Mouse (Mus musculus): ENCODE results near the gene Nf2. TPM values are rescaled to one million over a fixed set of nuclear protein-coding genes. Genes with fewer than 3 reads are reported as not detected.
A peak's percentile ranks its signal among the peaks of the same experiment; 100 is the strongest.

The Nf2 gene
- polyA plus RNA-seq, 1 experiment from 2014 or later: 64.0 TPM

DNA sequence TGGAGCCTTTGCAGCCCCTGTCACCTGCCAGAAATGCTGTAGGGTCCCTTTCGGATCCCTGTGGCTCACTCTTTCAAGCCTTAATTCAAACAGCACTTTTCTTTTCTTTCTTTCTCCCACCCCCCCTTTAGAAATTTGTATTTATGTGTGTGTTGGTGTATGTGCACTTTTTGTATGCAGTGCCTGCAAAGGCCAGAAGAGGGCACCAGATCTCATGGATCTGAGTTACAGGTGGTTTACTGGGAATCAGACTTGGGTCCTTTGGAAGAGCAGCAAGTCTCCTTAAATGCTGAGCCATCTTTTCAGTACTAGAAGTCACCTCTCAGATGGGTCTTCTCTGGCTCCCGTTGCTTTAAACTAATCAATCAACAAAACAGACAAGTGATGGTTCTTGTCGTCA, 95.3 kb downstream of the Nf2 start:
- peaks cover 14% of the 10 kb centered on the region; the same call in 1 of the 2 replicates for H3K27me3 ChIP-seq (ENCODE audit: control insufficient read depth, insufficient read depth, low read length)
- WGBS: 95% methylated on average over 3 of the region's 3 CpGs
- ATAC-seq (ENCODE audit: low FRiP score, low TSS enrichment) (no peak), DNase-seq (no peak)
- no peak overlapping the region for H3K4me2 ChIP-seq (ENCODE audit: low read length)
- no peaks in the 10 kb centered on the region for H3K36me3 ChIP-seq (ENCODE audit: control insufficient read depth, insufficient read depth, low read length)
- no peak overlapping the region for H3K9ac ChIP-seq (replicated peaks; ENCODE audit: low read length)
- no peak overlapping the region for H3K4me3 ChIP-seq (replicated peaks; ENCODE audit: low read depth, low read length)
- H3K27ac ChIP-seq (replicated peaks; ENCODE audit: low read depth, low read length): no peak overlapping the region
- H3K9me3 ChIP-seq (ENCODE audit: control insufficient read depth, low read length): no peaks in the 10 kb centered on the region
- 0 out of 2 replicates have a peak, but pooled peaks cover 7% of the 10 kb centered on the region for H3K4me1 ChIP-seq (ENCODE audit: control insufficient read depth, insufficient read depth, low read length)

DNA sequence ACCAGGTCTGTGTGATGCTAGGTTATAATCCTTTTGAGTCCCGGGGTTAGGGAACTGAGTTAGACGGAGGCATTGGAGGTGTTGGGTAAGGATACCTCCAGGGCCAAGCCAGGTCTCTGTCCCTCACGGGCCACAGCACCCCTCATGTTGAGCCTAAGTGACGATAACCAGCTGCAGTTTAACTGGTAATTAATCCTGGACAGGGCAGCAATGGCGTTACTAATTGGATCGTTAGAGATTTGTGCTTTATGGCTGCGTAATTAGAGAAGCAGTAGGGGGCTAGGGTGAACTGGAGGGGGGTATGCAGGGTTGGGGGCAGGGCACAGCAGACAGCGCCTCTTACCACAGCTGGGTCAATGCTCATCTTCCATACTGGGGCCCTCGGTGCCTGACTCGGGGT, 96.5 kb downstream of the Nf2 start:
- ATAC-seq (ENCODE audit: low FRiP score, low TSS enrichment) (no peak), DNase-seq (no peak)
- Histone ChIP-seq H3K4me3 (replicated peaks; ENCODE audit: low read depth, low read length) (no peak overlapping the region), H3K27ac (replicated peaks; ENCODE audit: low read depth, low read length) (no peak overlapping the region), H3K9me3 (ENCODE audit: control insufficient read depth, low read length) (no peaks in the 10 kb centered on the region), H3K4me1 (ENCODE audit: control insufficient read depth, insufficient read depth, low read length) (0 out of 2 replicates have a peak, but pooled peaks cover 7% of the 10 kb centered on the region), H3K27me3 (ENCODE audit: control insufficient read depth, insufficient read depth, low read length) (peaks cover 22% of the 10 kb centered on the region), H3K9ac (replicated peaks; ENCODE audit: low read length) (no peak overlapping the region), H3K4me2 (ENCODE audit: low read length) (no peak overlapping the region), H3K36me3 (ENCODE audit: control insufficient read depth, insufficient read depth, low read length) (no peaks in the 10 kb centered on the region)
- 28% methylated on average over 10 of the region's 10 CpGs for WGBS

DNA sequence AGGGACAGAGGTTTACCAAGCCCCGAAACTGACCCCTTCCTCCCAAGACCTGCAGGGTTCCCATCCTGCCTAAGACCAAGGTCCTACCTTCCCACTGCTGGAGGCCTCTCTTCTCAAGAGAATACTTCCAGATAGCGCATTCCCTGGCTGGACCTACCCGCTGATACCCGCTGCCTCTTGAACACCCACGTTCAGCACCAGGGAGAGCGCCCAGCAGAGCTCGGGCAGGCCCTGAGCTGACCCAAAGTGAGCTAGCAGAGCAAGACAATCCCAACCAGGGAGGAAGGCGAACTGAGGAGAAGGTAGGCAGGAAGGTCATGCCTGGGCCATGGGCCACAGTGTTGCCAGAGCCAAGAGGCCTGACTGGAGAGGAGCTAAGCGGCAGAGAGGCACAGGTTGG, 99.1 kb downstream of the Nf2 start:
- no peak overlapping the region for H3K27ac ChIP-seq (replicated peaks; ENCODE audit: low read depth, low read length)
- H3K4me2 ChIP-seq (ENCODE audit: low read length): no peak overlapping the region
- H3K9me3 ChIP-seq (ENCODE audit: control insufficient read depth, low read length): no peaks in the 10 kb centered on the region
- H3K4me3 ChIP-seq (replicated peaks; ENCODE audit: low read depth, low read length): no peak overlapping the region
- no peaks in the 10 kb centered on the region for H3K36me3 ChIP-seq (ENCODE audit: control insufficient read depth, insufficient read depth, low read length)
- no peak overlapping the region for H3K9ac ChIP-seq (replicated peaks; ENCODE audit: low read length)
- peaks cover 14% of the 10 kb centered on the region for H3K4me1 ChIP-seq (ENCODE audit: control insufficient read depth, insufficient read depth, low read length)
- 9% methylated on average over 9 of the region's 9 CpGs for WGBS
- no peak for ATAC-seq (ENCODE audit: low FRiP score, low TSS enrichment)
- DNase-seq: peak; percentile 57
- peaks cover 42% of the 10 kb centered on the region for H3K27me3 ChIP-seq (ENCODE audit: control insufficient read depth, insufficient read depth, low read length)

DNA sequence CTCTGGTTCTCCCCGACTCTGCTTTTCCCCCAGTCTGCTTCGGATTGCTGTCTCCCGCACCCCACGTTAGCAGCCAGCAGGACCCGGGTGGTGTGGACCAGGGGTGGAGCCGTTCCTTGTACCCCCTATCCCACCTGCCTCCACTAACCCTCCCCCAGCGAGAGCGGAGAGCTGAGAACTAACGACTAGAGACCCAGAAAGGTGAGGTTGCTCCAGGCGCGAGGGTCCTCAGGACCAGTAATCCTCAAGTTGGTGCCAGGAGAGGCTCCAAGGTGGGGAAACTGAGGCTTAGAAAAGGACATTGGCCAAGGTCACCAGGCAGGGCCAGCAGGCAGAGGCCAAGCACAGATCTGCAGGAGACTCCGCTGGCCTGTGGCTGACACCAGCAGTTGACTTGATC, 102.1 kb downstream of the Nf2 start:
- H3K4me2 ChIP-seq (ENCODE audit: low read length): peak overlapping the region; percentile 99
- under 1% methylated on average over 12 of the region's 12 CpGs for WGBS
- no peaks in the 10 kb centered on the region for H3K9me3 ChIP-seq (ENCODE audit: control insufficient read depth, low read length)
- peaks cover 9% of the 10 kb centered on the region for H3K4me1 ChIP-seq (ENCODE audit: control insufficient read depth, insufficient read depth, low read length)
- no peak for DNase-seq
- peak overlapping the region; percentile 63 for H3K9ac ChIP-seq (replicated peaks; ENCODE audit: low read length)
- peaks cover 59% of the 10 kb centered on the region for H3K27me3 ChIP-seq (ENCODE audit: control insufficient read depth, insufficient read depth, low read length)
- 0 out of 2 replicates have a peak, but pooled peaks have one; percentile 9 for ATAC-seq (ENCODE audit: low FRiP score, low TSS enrichment)
- H3K36me3 ChIP-seq (ENCODE audit: control insufficient read depth, insufficient read depth, low read length): no peaks in the 10 kb centered on the region
- H3K4me3 ChIP-seq (replicated peaks; ENCODE audit: low read depth, low read length): peak overlapping the region; percentile 56
- no peak overlapping the region for H3K27ac ChIP-seq (replicated peaks; ENCODE audit: low read depth, low read length)

DNA sequence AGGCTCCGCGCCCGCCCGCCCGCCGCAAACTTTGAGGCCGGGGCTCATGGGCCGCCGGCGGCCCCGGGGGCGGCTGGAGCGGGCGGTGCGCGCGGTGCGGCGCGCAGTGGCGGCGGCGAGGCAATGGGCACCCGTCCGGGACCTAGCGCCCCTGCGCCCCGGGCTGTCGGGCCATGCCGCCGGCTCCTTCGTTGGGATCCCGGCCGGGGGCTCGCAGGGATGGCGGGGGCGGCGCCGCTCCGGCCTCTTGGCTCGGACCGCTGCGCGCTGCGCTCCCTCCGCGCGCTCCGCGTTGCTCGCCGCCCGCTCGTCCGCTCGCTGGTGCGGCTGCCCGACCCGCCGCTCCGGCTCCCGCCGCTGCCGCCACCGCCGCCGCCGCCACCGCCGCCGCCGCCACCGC, 102.6 kb downstream of the Nf2 start, which contains the start of gene Cabp7:
Gene Cabp7, minus strand, starts transcription at position 46 of the 400 bp plus-strand sequence.
- peaks cover 9% of the 10 kb centered on the region for H3K4me1 ChIP-seq (ENCODE audit: control insufficient read depth, insufficient read depth, low read length)
- H3K4me2 ChIP-seq (ENCODE audit: low read length): peak within 1 kb of the TSS; percentile 99
- peak within 1 kb of the TSS; percentile 63 for H3K9ac ChIP-seq (replicated peaks; ENCODE audit: low read length)
- peak within 1 kb of the TSS; percentile 56 for H3K4me3 ChIP-seq (replicated peaks; ENCODE audit: low read depth, low read length)
- H3K27ac ChIP-seq (replicated peaks; ENCODE audit: low read depth, low read length): no peak within 1 kb of the TSS
- ATAC-seq (ENCODE audit: low FRiP score, low TSS enrichment) (0 out of 2 replicates have a peak, but pooled peaks have one; percentile 19), DNase-seq (peak; percentile 57)
- H3K9me3 ChIP-seq (ENCODE audit: control insufficient read depth, low read length): no peaks in the 10 kb centered on the region
- H3K36me3 ChIP-seq (ENCODE audit: control insufficient read depth, insufficient read depth, low read length): no peaks in the 10 kb centered on the region
- H3K27me3 ChIP-seq (ENCODE audit: control insufficient read depth, insufficient read depth, low read length): peaks cover 59% of the 10 kb centered on the region
- WGBS: under 1% methylated on average over 63 of the region's 73 CpGs

DNA sequence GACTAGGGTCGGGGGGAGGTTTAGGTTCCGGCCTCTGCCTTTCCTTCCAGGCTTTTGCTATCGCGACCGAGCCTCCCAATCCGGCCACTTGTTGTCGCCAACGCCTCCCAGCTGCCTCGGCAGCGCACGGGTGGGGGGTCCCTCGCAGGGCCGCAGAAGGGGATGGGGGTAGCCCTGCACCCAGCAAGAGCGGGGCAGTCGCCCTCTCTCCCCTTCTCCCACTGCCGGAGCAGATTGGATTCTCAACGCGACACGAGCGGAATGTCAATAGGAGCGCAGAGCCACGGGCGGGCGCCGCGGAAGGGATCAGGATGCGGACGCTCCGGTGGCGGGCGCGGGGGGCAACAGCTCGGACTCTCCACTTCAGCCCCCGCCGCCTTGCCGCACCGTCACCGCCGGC, 103.4 kb downstream of the Nf2 start:
- H3K4me1 ChIP-seq (ENCODE audit: control insufficient read depth, insufficient read depth, low read length): peaks cover 9% of the 10 kb centered on the region
- H3K4me2 ChIP-seq (ENCODE audit: low read length): peak overlapping the region; percentile 99
- no peaks in the 10 kb centered on the region for H3K36me3 ChIP-seq (ENCODE audit: control insufficient read depth, insufficient read depth, low read length)
- peaks cover 59% of the 10 kb centered on the region for H3K27me3 ChIP-seq (ENCODE audit: control insufficient read depth, insufficient read depth, low read length)
- ATAC-seq (ENCODE audit: low FRiP score, low TSS enrichment) (no peak), DNase-seq (peak; percentile 75)
- H3K27ac ChIP-seq (replicated peaks; ENCODE audit: low read depth, low read length): no peak overlapping the region
- H3K9me3 ChIP-seq (ENCODE audit: control insufficient read depth, low read length): no peaks in the 10 kb centered on the region
- H3K4me3 ChIP-seq (replicated peaks; ENCODE audit: low read depth, low read length): peak overlapping the region; percentile 56
- peak overlapping the region; percentile 63 for H3K9ac ChIP-seq (replicated peaks; ENCODE audit: low read length)
- WGBS: under 1% methylated on average over 39 of the region's 39 CpGs

DNA sequence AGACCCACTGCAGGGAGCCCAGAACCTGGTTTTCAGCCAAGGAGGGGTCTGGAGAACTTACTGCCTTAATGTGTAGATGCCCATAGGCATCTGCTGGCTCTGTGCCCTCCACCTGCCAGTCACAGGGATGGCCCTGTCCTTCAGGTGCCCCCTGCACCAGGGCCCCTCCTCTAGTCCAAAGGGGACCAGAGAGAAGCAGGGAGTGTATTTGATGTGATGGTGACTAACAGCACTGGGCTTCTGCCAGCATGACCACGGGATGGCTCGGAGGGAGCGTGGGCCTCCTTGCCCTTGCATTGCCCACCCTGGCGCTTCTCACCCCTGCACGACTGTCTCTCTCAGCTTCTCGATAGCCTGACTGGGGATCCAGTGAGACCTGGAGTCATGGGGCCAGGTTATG, 104.6 kb downstream of the Nf2 start:
- ATAC-seq (ENCODE audit: low FRiP score, low TSS enrichment): no peak
- H3K9ac ChIP-seq (replicated peaks; ENCODE audit: low read length): no peak overlapping the region
- H3K27ac ChIP-seq (replicated peaks; ENCODE audit: low read depth, low read length): no peak overlapping the region
- no peaks in the 10 kb centered on the region for H3K36me3 ChIP-seq (ENCODE audit: control insufficient read depth, insufficient read depth, low read length)
- H3K4me1 ChIP-seq (ENCODE audit: control insufficient read depth, insufficient read depth, low read length): peaks cover 9% of the 10 kb centered on the region
- WGBS: 65% methylated on average over 6 of the region's 6 CpGs
- no peak for DNase-seq
- H3K4me3 ChIP-seq (replicated peaks; ENCODE audit: low read depth, low read length): no peak overlapping the region
- peaks cover 52% of the 10 kb centered on the region; the same call in 1 of the 2 replicates for H3K27me3 ChIP-seq (ENCODE audit: control insufficient read depth, insufficient read depth, low read length)
- peak overlapping the region; percentile 99 for H3K4me2 ChIP-seq (ENCODE audit: low read length)
- no peaks in the 10 kb centered on the region for H3K9me3 ChIP-seq (ENCODE audit: control insufficient read depth, low read length)

DNA sequence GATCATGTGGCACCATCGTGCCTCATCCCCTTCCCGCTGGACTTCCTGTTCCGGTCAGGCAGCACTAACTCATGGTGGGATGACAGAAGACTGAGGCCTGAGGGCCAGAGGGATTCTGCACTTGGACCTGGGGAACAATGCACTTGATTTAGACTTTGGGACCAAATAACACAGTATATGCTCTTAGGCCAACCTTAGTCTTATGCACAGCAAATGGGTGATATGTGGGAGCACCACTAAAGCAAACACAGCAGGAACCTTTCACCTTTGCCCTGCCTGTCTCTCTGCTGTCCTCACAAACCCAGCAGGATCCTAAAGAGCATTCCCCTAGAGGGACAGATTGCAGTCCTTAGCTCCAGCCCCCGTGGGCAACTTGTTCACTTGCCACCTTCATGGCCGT, 108.6 kb downstream of the Nf2 start:
- no peak overlapping the region for H3K4me3 ChIP-seq (replicated peaks; ENCODE audit: low read depth, low read length)
- H3K9me3 ChIP-seq (ENCODE audit: control insufficient read depth, low read length): no peaks in the 10 kb centered on the region
- no peak overlapping the region for H3K4me2 ChIP-seq (ENCODE audit: low read length)
- no peak overlapping the region for H3K27ac ChIP-seq (replicated peaks; ENCODE audit: low read depth, low read length)
- 0 out of 2 replicates have a peak, but pooled peaks cover 5% of the 10 kb centered on the region for H3K36me3 ChIP-seq (ENCODE audit: control insufficient read depth, insufficient read depth, low read length)
- H3K4me1 ChIP-seq (ENCODE audit: control insufficient read depth, insufficient read depth, low read length): peaks cover 7% of the 10 kb centered on the region
- peaks cover 22% of the 10 kb centered on the region; the same call in 1 of the 2 replicates for H3K27me3 ChIP-seq (ENCODE audit: control insufficient read depth, insufficient read depth, low read length)
- 74% methylated on average over 5 of the region's 5 CpGs for WGBS
- no peak overlapping the region for H3K9ac ChIP-seq (replicated peaks; ENCODE audit: low read length)
- ATAC-seq (ENCODE audit: low FRiP score, low TSS enrichment) (no peak), DNase-seq (no peak)

DNA sequence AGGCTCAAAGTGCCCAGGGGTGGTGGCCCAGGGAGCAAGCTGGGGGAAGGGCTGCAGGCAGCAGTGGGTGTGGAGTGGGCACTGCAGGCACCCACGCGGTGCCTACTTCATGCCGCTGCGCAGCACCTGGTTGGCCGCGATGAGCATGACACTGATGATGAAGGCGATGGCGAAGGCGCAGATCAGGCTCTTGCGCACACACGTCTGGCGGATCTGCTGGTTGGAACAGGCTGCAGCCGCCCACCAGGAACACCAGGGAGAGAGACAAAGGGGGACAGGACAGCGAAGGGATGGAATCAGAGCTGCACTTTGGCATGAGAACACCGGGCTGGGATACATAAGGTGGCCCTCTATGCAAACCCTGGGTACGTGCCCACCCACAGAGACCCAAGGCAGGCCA, 110.6 kb downstream of the Nf2 start:
- peaks cover 11% of the 10 kb centered on the region for H3K4me1 ChIP-seq (ENCODE audit: control insufficient read depth, insufficient read depth, low read length)
- 90% methylated on average over 16 of the region's 16 CpGs for WGBS
- H3K9me3 ChIP-seq (ENCODE audit: control insufficient read depth, low read length): no peaks in the 10 kb centered on the region
- H3K36me3 ChIP-seq (ENCODE audit: control insufficient read depth, insufficient read depth, low read length): 0 out of 2 replicates have a peak, but pooled peaks cover 5% of the 10 kb centered on the region
- DNase-seq (no peak), ATAC-seq (ENCODE audit: low FRiP score, low TSS enrichment) (no peak)
- no peak overlapping the region for H3K4me3 ChIP-seq (replicated peaks; ENCODE audit: low read depth, low read length)
- H3K9ac ChIP-seq (replicated peaks; ENCODE audit: low read length): no peak overlapping the region
- 0 out of 2 replicates have a peak, but pooled peaks cover 3% of the 10 kb centered on the region for H3K27me3 ChIP-seq (ENCODE audit: control insufficient read depth, insufficient read depth, low read length)
- no peak overlapping the region for H3K27ac ChIP-seq (replicated peaks; ENCODE audit: low read depth, low read length)
- H3K4me2 ChIP-seq (ENCODE audit: low read length): no peak overlapping the region
